Mouse (Mus musculus): ENCODE data around the gene Zc3hc1. TPM values are rescaled to one million over a fixed set of nuclear protein-coding genes. Genes with fewer than 3 reads are reported as not detected.

Gene Zc3hc1
- total and polyA plus RNA-seq, 2 experiments from 2014 or later, result 43.2 to 61.9 TPM

- TF ChIP-seq CTCF (IDR thresholded peaks at IDR 0.05), result no peak
- H3K4me2 ChIP-seq (ENCODE audit: low read depth, low read length, poor library complexity, severe bottlenecking), result no peak overlapping the region
- ATAC-seq (ENCODE audit: low FRiP score), result no peak
These were observed 37.2 kb downstream of the Zc3hc1 start for GRCm38 (mm10) chr6:30353661-30354060.

GRCm38 (mm10) chr6:30352762-30353161 lies 38.1 kb downstream of the Zc3hc1 start:
- no peak for TF ChIP-seq CTCF (IDR thresholded peaks at IDR 0.05)
- H3K4me3 ChIP-seq (ENCODE audit: low read depth, low read length), result no peak overlapping the region
- H3K36me3 ChIP-seq (ENCODE audit: insufficient read depth, low read length), result no peaks in the 10 kb centered on the region
- no peak overlapping the region for H3K27ac ChIP-seq (ENCODE audit: low read depth, low read length)
- no peak for ATAC-seq (ENCODE audit: low FRiP score)
- H3K9ac ChIP-seq (replicated peaks; ENCODE audit: low read length, poor library complexity, severe bottlenecking), result no peak overlapping the region
- H3K4me2 ChIP-seq (ENCODE audit: low read depth, low read length, poor library complexity, severe bottlenecking), result no peak overlapping the region
- no peaks in the 10 kb centered on the region for H3K27me3 ChIP-seq (ENCODE audit: insufficient read depth, low read length)
- H3K9me3 ChIP-seq (ENCODE audit: low read length), result no peaks in the 10 kb centered on the region
- H3K4me1 ChIP-seq (ENCODE audit: insufficient read depth, low read length), result no peaks in the 10 kb centered on the region
- WGBS, result 59% methylated on average over 8 of the region's 8 CpGs
- no peak for DNase-seq (ENCODE audit: low spot score)

More at GRCm38 (mm10) chr6:30353661-30354060, 37.2 kb downstream of the Zc3hc1 start:
- no peak overlapping the region for H3K4me3 ChIP-seq (ENCODE audit: low read depth, low read length)
- H3K9ac ChIP-seq (replicated peaks; ENCODE audit: low read length, poor library complexity, severe bottlenecking), result no peak overlapping the region
- no peak overlapping the region for H3K27ac ChIP-seq (ENCODE audit: low read depth, low read length)
- no peak for DNase-seq (ENCODE audit: low spot score)
- H3K27me3 ChIP-seq (ENCODE audit: insufficient read depth, low read length), result no peaks in the 10 kb centered on the region
- no peaks in the 10 kb centered on the region for H3K9me3 ChIP-seq (ENCODE audit: low read length)
- no peaks in the 10 kb centered on the region for H3K36me3 ChIP-seq (ENCODE audit: insufficient read depth, low read length)
- WGBS, result 80% methylated on average over 8 of the region's 8 CpGs
- no peaks in the 10 kb centered on the region for H3K4me1 ChIP-seq (ENCODE audit: insufficient read depth, low read length)

GRCm38 (mm10) chr6:30351290-30351689 lies 39.5 kb downstream of the Zc3hc1 start:
- H3K4me3 ChIP-seq (ENCODE audit: low read depth, low read length), result no peak overlapping the region
- TF ChIP-seq CTCF (IDR thresholded peaks at IDR 0.05), result no peak

GRCm38 (mm10) chr6:30347288-30347801 lies 43.5 kb downstream of the Zc3hc1 start:
- H3K36me3 ChIP-seq (ENCODE audit: insufficient read depth, low read length), result no peaks in the 10 kb centered on the region
- H3K4me3 ChIP-seq (ENCODE audit: low read depth, low read length), result no peak overlapping the region
- H3K4me2 ChIP-seq (ENCODE audit: low read depth, low read length, poor library complexity, severe bottlenecking), result no peak overlapping the region
- no peak overlapping the region for H3K9ac ChIP-seq (replicated peaks; ENCODE audit: low read length, poor library complexity, severe bottlenecking)
- WGBS, result 85% methylated on average over 4 of the region's 4 CpGs
- H3K27ac ChIP-seq (ENCODE audit: low read depth, low read length), result no peak overlapping the region
- no peaks in the 10 kb centered on the region for H3K9me3 ChIP-seq (ENCODE audit: low read length)
- H3K4me1 ChIP-seq (ENCODE audit: insufficient read depth, low read length), result no peaks in the 10 kb centered on the region
- TF ChIP-seq CTCF (IDR thresholded peaks at IDR 0.05), result no peak
- DNase-seq (ENCODE audit: low spot score), result no peak
- ATAC-seq (ENCODE audit: low FRiP score), result no peak
- no peaks in the 10 kb centered on the region for H3K27me3 ChIP-seq (ENCODE audit: insufficient read depth, low read length)

More at GRCm38 (mm10) chr6:30351290-30351689, 39.5 kb downstream of the Zc3hc1 start:
- WGBS, result 87% methylated on average over 9 of the region's 9 CpGs
- H3K4me1 ChIP-seq (ENCODE audit: insufficient read depth, low read length), result no peaks in the 10 kb centered on the region
- H3K9ac ChIP-seq (replicated peaks; ENCODE audit: low read length, poor library complexity, severe bottlenecking), result no peak overlapping the region
- no peak for DNase-seq (ENCODE audit: low spot score)
- H3K9me3 ChIP-seq (ENCODE audit: low read length), result no peaks in the 10 kb centered on the region
- H3K4me2 ChIP-seq (ENCODE audit: low read depth, low read length, poor library complexity, severe bottlenecking), result no peak overlapping the region
- no peak overlapping the region for H3K27ac ChIP-seq (ENCODE audit: low read depth, low read length)
- no peaks in the 10 kb centered on the region for H3K36me3 ChIP-seq (ENCODE audit: insufficient read depth, low read length)
- no peak for ATAC-seq (ENCODE audit: low FRiP score)
- no peaks in the 10 kb centered on the region for H3K27me3 ChIP-seq (ENCODE audit: insufficient read depth, low read length)

- no peaks in the 10 kb centered on the region for H3K36me3 ChIP-seq (ENCODE audit: insufficient read depth, low read length)
- WGBS, result 66% methylated on average over 6 of the region's 6 CpGs
- no peak for ATAC-seq (ENCODE audit: low FRiP score)
- no peak overlapping the region for H3K9ac ChIP-seq (replicated peaks; ENCODE audit: low read length, poor library complexity, severe bottlenecking)
- H3K4me3 ChIP-seq (ENCODE audit: low read depth, low read length), result no peak overlapping the region
- H3K9me3 ChIP-seq (ENCODE audit: low read length), result no peaks in the 10 kb centered on the region
- DNase-seq (ENCODE audit: low spot score), result peak; percentile 29
- no peaks in the 10 kb centered on the region for H3K27me3 ChIP-seq (ENCODE audit: insufficient read depth, low read length)
- H3K4me1 ChIP-seq (ENCODE audit: insufficient read depth, low read length), result no peaks in the 10 kb centered on the region
- TF ChIP-seq CTCF (IDR thresholded peaks at IDR 0.05), result no peak
- H3K4me2 ChIP-seq (ENCODE audit: low read depth, low read length, poor library complexity, severe bottlenecking), result no peak overlapping the region
- H3K27ac ChIP-seq (ENCODE audit: low read depth, low read length), result no peak overlapping the region
These were observed 44.1 kb downstream of the Zc3hc1 start for GRCm38 (mm10) chr6:30346737-30347136.

- Histone ChIP-seq H3K4me1 (ENCODE audit: insufficient read depth, low read length) (no peaks in the 10 kb centered on the region), H3K4me2 (ENCODE audit: low read depth, low read length, poor library complexity, severe bottlenecking) (no peak overlapping the region), H3K27ac (ENCODE audit: low read depth, low read length) (no peak overlapping the region), H3K4me3 (ENCODE audit: low read depth, low read length) (no peak overlapping the region), H3K27me3 (ENCODE audit: insufficient read depth, low read length) (no peaks in the 10 kb centered on the region), H3K36me3 (ENCODE audit: insufficient read depth, low read length) (no peaks in the 10 kb centered on the region), H3K9ac (replicated peaks; ENCODE audit: low read length, poor library complexity, severe bottlenecking) (no peak overlapping the region), H3K9me3 (ENCODE audit: low read length) (no peaks in the 10 kb centered on the region)
- 88% methylated on average over 6 of the region's 6 CpGs for WGBS
- TF ChIP-seq CTCF (IDR thresholded peaks at IDR 0.05), result no peak
- ATAC-seq (ENCODE audit: low FRiP score) (no peak), DNase-seq (ENCODE audit: low spot score) (no peak)
These were observed 46.8 kb downstream of the Zc3hc1 start for GRCm38 (mm10) chr6:30344032-30344431.

Measured in midbrain, postnatal 0 days (tissue).